Mouse (Mus musculus) left cerebral cortex, adult 11 months (tissue): ENCODE data around the gene Fabp2.
A peak's percentile ranks its signal among the peaks of the same experiment; 100 is the strongest.
"Not testable (repeated sequence)": the region's sequence is repeated elsewhere in the genome, so short reads cannot be mapped to it uniquely, and the experiment has no call there.

Experiments used
- DNase-seq: peaks from one replicate; pipeline ENCODE4 v3.0.0; 2022; ENCODE audit warnings: low spot score

Fabp2 gene

GRCm38 (mm10) chr3:122920572-122921435, 25.9 kb downstream of the Fabp2 start:
- no peak for DNase-seq

GRCm38 (mm10) chr3:122921676-122922527, 27.0 kb downstream of the Fabp2 start:
- no peak for DNase-seq

- no peak for DNase-seq
Measured at GRCm38 (mm10) chr3:122923147-122923546, 28.3 kb downstream of the Fabp2 start.

GRCm38 (mm10) chr3:122924009-122924914, 29.4 kb downstream of the Fabp2 start, which contains the start of gene 1810037I17Rik:
Gene 1810037I17Rik (plus strand): TSS chr3:122924203.
- peak; percentile 94 for DNase-seq

- no peak for DNase-seq
Measured at GRCm38 (mm10) chr3:122929723-122930122, 34.9 kb downstream of the Fabp2 start.

GRCm38 (mm10) chr3:122932466-122932865, 37.6 kb downstream of the Fabp2 start:
- no peak for DNase-seq

- DNase-seq: not testable (repeated sequence)
Measured at GRCm38 (mm10) chr3:122937176-122937575, 42.3 kb downstream of the Fabp2 start.

- peak; percentile 23 for DNase-seq
Measured at GRCm38 (mm10) chr3:122939215-122939614, 44.3 kb downstream of the Fabp2 start.

GRCm38 (mm10) chr3:122943387-122943890, 48.6 kb downstream of the Fabp2 start:
- no peak for DNase-seq
